11 mouse cellular contexts compared by ENCODE assay signal in the genomic region with DNA sequence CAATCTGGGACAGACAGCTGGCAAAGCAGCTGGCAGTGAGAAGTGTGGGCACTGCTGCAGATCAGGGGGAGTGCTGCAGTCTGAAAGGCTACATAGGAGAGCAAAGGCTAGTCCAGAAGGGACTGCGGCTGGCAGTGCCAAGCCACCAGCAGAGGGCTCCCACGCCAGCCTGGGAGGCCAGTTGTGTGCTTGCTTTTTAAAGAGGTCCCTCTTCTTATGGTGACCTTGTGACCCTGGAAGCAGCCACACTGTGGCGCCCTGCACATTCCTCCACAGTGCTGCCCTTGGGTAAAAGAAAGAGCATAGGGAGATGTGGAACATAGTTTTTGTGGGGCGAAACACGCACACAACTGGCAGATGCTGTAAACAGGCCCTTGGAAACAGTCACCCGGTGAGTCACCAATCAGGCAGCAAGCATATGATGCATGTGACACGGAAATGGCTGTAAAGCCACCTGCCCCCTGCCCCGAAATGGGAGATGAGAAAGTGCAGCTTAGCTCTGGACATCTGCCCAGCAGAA. TPM values are rescaled to one million over a fixed set of nuclear protein-coding genes. Genes with fewer than 3 reads are reported as not detected.
DNase-seq lines count a peak whose midpoint lies in the region; ATAC-seq and TF ChIP-seq lines count a peak whose summit lies in the region.
"Had no signal": no experiment of that assay in that cellular context is flagged by ENCODE, and none has a peak within 500 bp of the region (broad histone marks: within the 10 kb centered on the region; RNA-seq: fewer than 3 reads in every experiment).

No protein-coding gene starts in this region.

- H3K4me1 ChIP-seq in ES-Bruce4 (ENCODE audit: control insufficient read depth, insufficient read depth, low read length) = no peaks in the 10 kb centered on the region
- H3K4me1 ChIP-seq: neural tube, embryonic 15.5 days had no signal

- no peak overlapping the region for H3K9ac ChIP-seq in ES-Bruce4 (ENCODE audit: low read depth, poor library complexity, severe bottlenecking)
- H3K9ac ChIP-seq: embryonic facial prominence, embryonic 12.5 days; neural tube, embryonic 15.5 days had no signal

- no peaks in the 10 kb centered on the region for H3K36me3 ChIP-seq in ES-Bruce4 (ENCODE audit: control insufficient read depth, insufficient read depth, low read length, poor library complexity, severe bottlenecking)

- TF ChIP-seq EP300 in ES-Bruce4 (IDR thresholded peaks at IDR 0.05; ENCODE audit: insufficient read depth, low read depth, low read length) = no peak

- no peaks in the 10 kb centered on the region for H3K27me3 ChIP-seq in ES-Bruce4 (ENCODE audit: control insufficient read depth, insufficient read depth, low read length, poor library complexity, severe bottlenecking)
- H3K27me3 ChIP-seq: embryonic facial prominence, embryonic 12.5 days; neural tube, embryonic 15.5 days had no signal

- H3K9me3 ChIP-seq in ES-Bruce4 (replicated peaks; ENCODE audit: control insufficient read depth, insufficient read depth, low read length, poor library complexity, severe bottlenecking) = no peaks in the 10 kb centered on the region
- H3K9me3 ChIP-seq: embryonic facial prominence, embryonic 12.5 days; neural tube, embryonic 15.5 days had no signal

- no peak for TF ChIP-seq POLR2A in ES-Bruce4 (IDR thresholded peaks at IDR 0.05; ENCODE audit: insufficient read depth, low read length)

- peak; percentile 20 for ATAC-seq in megakaryocyte progenitor cell, adult 5-6 weeks (replicated peaks; ENCODE audit: poor library complexity)

- DNase-seq in embryo, embryonic 10.5 days (ENCODE audit: low spot score) = peak; percentile 10
- DNase-seq in embryo, embryonic 10 days (ENCODE audit: low spot score) = no peak
- DNase-seq in left cerebral cortex, adult 2 months (ENCODE audit: extremely low spot score in 1 of 2, low spot score in 2 of 2) = no peak
- DNase-seq in left cerebral cortex, adult 11 months (ENCODE audit: low spot score) = no peak
- no peak for DNase-seq in right cerebral cortex, postnatal 14 days
- DNase-seq in cerebellum, adult 11 months = no peak
- DNase-seq: kidney, adult 8-10 months had no signal

- TF ChIP-seq CTCF in left cerebral cortex, adult 2 months (IDR thresholded peaks at IDR 0.05) = peak; percentile 49
- TF ChIP-seq CTCF in ES-Bruce4 (IDR thresholded peaks at IDR 0.05; ENCODE audit: low read depth, low read length) = peak; percentile 25

- H3K4me3 ChIP-seq in left cerebral cortex, adult 2 months = no peak overlapping the region
- no peak overlapping the region for H3K4me3 ChIP-seq in ES-Bruce4 (ENCODE audit: low read depth, low read length)
- H3K4me3 ChIP-seq: embryonic facial prominence, embryonic 12.5 days; neural tube, embryonic 15.5 days had no signal

- intact Hi-C loops in left cerebral cortex, adult 2 months (cut with DNase I) = loop anchor here (10.0 kb wide), 1 partner anchor 490 kb away; no protein-coding TSS in a partner anchor

- no peak overlapping the region for H3K27ac ChIP-seq in left cerebral cortex, adult 2 months
- no peak overlapping the region for H3K27ac ChIP-seq in ES-Bruce4 (ENCODE audit: insufficient read depth, low read length)
- H3K27ac ChIP-seq: embryonic facial prominence, embryonic 12.5 days; neural tube, embryonic 15.5 days had no signal

RNA-seq across cellular contexts. Expression of a gene that starts 41.6 kb away (rescaled TPM):
- total RNA-seq in left cerebral cortex, adult 2 months (2021) = under 1 TPM; 0.29 to 0.63 TPM
- polyA plus RNA-seq in ES-Bruce4 (2011; ENCODE audit: insufficient read depth, insufficient read length, low read depth, missing spikeins) = 4.2 and 4.7 TPM in 2 replicates
- not detected in 2 replicates for total RNA-seq in megakaryocyte progenitor cell, adult 5-6 weeks (2015)
- 0.07 TPM in 1 of 2 replicates, not detected in the other for total RNA-seq in megakaryocyte progenitor cell, adult 5-6 weeks (2017)
